10 mouse cellular contexts compared by ENCODE assay signal in genomic region chr7:127255008-127255407, GRCm38 (mm10). TPM values are rescaled to one million over a fixed set of nuclear protein-coding genes. Genes with fewer than 3 reads are reported as not detected.
DNase-seq lines count a peak whose midpoint lies in the region; ATAC-seq and TF ChIP-seq lines count a peak whose summit lies in the region.
"Had no signal": no experiment of that assay in that cellular context is flagged by ENCODE, and none has a peak within 500 bp of the region (broad histone marks: within the 10 kb centered on the region; RNA-seq: fewer than 3 reads in every experiment).

No protein-coding gene starts in this region.

- TF ChIP-seq CTCF in bone marrow macrophage, adult 2 months (IDR thresholded peaks at IDR 0.05; ENCODE audit: low read depth, low read length): no peak

- TF ChIP-seq POLR2A in bone marrow macrophage, adult 2 months (IDR thresholded peaks at IDR 0.05; ENCODE audit: borderline replicate concordance, low read depth, low read length): no peak

- no peaks in the 10 kb centered on the region for H3K9me3 ChIP-seq in heart, embryonic 15.5 days (replicated peaks)
- no peaks in the 10 kb centered on the region for H3K9me3 ChIP-seq in hindbrain, embryonic 13.5 days
- no peaks in the 10 kb centered on the region for H3K9me3 ChIP-seq in midbrain, embryonic 12.5 days
- H3K9me3 ChIP-seq: G1E had no signal

- no peaks in the 10 kb centered on the region for H3K27me3 ChIP-seq in heart, embryonic 15.5 days
- H3K27me3 ChIP-seq in hindbrain, embryonic 13.5 days: no peaks in the 10 kb centered on the region
- H3K27me3 ChIP-seq in midbrain, embryonic 12.5 days: no peaks in the 10 kb centered on the region

- H3K4me1 ChIP-seq in heart, embryonic 15.5 days (replicated peaks): peaks cover 26% of the 10 kb centered on the region
- peaks cover 19% of the 10 kb centered on the region; the same call in 1 of the 2 replicates for H3K4me1 ChIP-seq in bone marrow macrophage, adult 2 months (ENCODE audit: control insufficient read depth, insufficient read depth, low read length)
- H3K4me1 ChIP-seq in hindbrain, embryonic 13.5 days (replicated peaks): peaks cover 27% of the 10 kb centered on the region
- H3K4me1 ChIP-seq in midbrain, embryonic 12.5 days: peaks cover 25% of the 10 kb centered on the region

- DNase-seq in heart, adult 8-10 months (ENCODE audit: low spot score): no peak
- DNase-seq in gastrocnemius, postnatal 10 days: no peak
- DNase-seq in ovary, postnatal 36 days (ENCODE audit: low spot score): no peak
- no peak for DNase-seq in gastrocnemius, postnatal 25 days
- DNase-seq: right cerebral cortex, postnatal 4 days had no signal

- H3K36me3 ChIP-seq in heart, embryonic 15.5 days: peaks cover 10% of the 10 kb centered on the region; the same call in 1 of the 2 replicates
- H3K36me3 ChIP-seq in hindbrain, embryonic 13.5 days: peaks cover 12% of the 10 kb centered on the region
- H3K36me3 ChIP-seq in midbrain, embryonic 12.5 days: peaks cover 27% of the 10 kb centered on the region

- no peak for ATAC-seq in heart, embryonic 15.5 days (replicated peaks; ENCODE audit: insufficient number of reproducible peaks, insufficient read depth, low FRiP score, low read depth)
- ATAC-seq in hindbrain, embryonic 13.5 days (ENCODE audit: low FRiP score): no peak
- no peak for ATAC-seq in midbrain, embryonic 12.5 days (ENCODE audit: low FRiP score, low read depth)

- H3K9ac ChIP-seq in heart, embryonic 15.5 days: peak overlapping the region; percentile 75
- peak overlapping the region; percentile 82 for H3K9ac ChIP-seq in hindbrain, embryonic 13.5 days
- H3K9ac ChIP-seq in midbrain, embryonic 12.5 days (replicated peaks): peak overlapping the region; percentile 70

- 23% methylated on average over 4 of the region's 4 CpGs for WGBS in heart, embryonic 15.5 days
- WGBS in hindbrain, embryonic 13.5 days: 32% methylated on average over 4 of the region's 4 CpGs
- WGBS in midbrain, embryonic 12.5 days: 33% methylated on average over 4 of the region's 4 CpGs

- H3K4me2 ChIP-seq in heart, embryonic 15.5 days: peak overlapping the region; percentile 98
- peak overlapping the region; percentile 87 for H3K4me2 ChIP-seq in hindbrain, embryonic 13.5 days
- peak overlapping the region; percentile 85 for H3K4me2 ChIP-seq in midbrain, embryonic 12.5 days (replicated peaks)

- H3K27ac ChIP-seq in heart, embryonic 15.5 days: peak overlapping the region; percentile 85
- H3K27ac ChIP-seq in bone marrow macrophage, adult 2 months (ENCODE audit: insufficient read depth, low read depth, low read length): peak overlapping the region; percentile 59; the same call in 1 of the 2 replicates
- peak overlapping the region; percentile 94 for H3K27ac ChIP-seq in hindbrain, embryonic 13.5 days
- H3K27ac ChIP-seq in midbrain, embryonic 12.5 days (replicated peaks): peak overlapping the region; percentile 89

- H3K4me3 ChIP-seq in heart, embryonic 15.5 days: peak overlapping the region; percentile 69
- H3K4me3 ChIP-seq in bone marrow macrophage, adult 2 months (ENCODE audit: insufficient read depth, low read length): peak overlapping the region; percentile 62
- H3K4me3 ChIP-seq in hindbrain, embryonic 13.5 days: peak overlapping the region; percentile 56
- H3K4me3 ChIP-seq in midbrain, embryonic 12.5 days: peak overlapping the region; percentile 56

RNA-seq across cellular contexts. Expression of gene Dctpp1, which starts 5.5 kb away (rescaled TPM):
- 134 and 135 TPM in 2 replicates for polyA plus RNA-seq in heart, embryonic 15.5 days (2015; fragmentation: Nextera tagmentation; extraction: Ambion mirVana)
- total RNA-seq in heart, adult 8-10 months (2022): 10 to 100 TPM; 40.5 to 45.6 (median 40.9) TPM
- 25.6 and 27.3 TPM in 2 replicates for polyA plus RNA-seq in bone marrow macrophage, adult 2 months (2012; ENCODE audit: insufficient read depth, insufficient read length, missing spikeins)
- polyA plus RNA-seq in hindbrain, embryonic 13.5 days (2015; fragmentation: Nextera tagmentation; extraction: Ambion mirVana): 121 and 124 TPM in 2 replicates
- 165 and 174 TPM in 2 replicates for polyA plus RNA-seq in midbrain, embryonic 12.5 days (2016; fragmentation: Nextera tagmentation; extraction: Ambion mirVana)
- total RNA-seq in gastrocnemius, postnatal 10 days (2021): 10 to 100 TPM; 33.9 to 38.6 TPM
- 10 to 100 TPM; 26.5 to 28.7 TPM for total RNA-seq in gastrocnemius, postnatal 25 days (2021)

RNA-seq across cellular contexts. Expression of gene Zfp771, which starts 10.9 kb away (rescaled TPM):
- 32.0 and 38.8 TPM in 2 replicates for polyA plus RNA-seq in heart, embryonic 15.5 days (2015; fragmentation: Nextera tagmentation; extraction: Ambion mirVana)
- total RNA-seq in heart, adult 8-10 months (2022): 10 to 100 TPM; 15.3 to 21.7 (median 17.1) TPM
- 10.9 and 12.4 TPM in 2 replicates for polyA plus RNA-seq in bone marrow macrophage, adult 2 months (2012; ENCODE audit: insufficient read depth, insufficient read length, missing spikeins)
- polyA plus RNA-seq in hindbrain, embryonic 13.5 days (2015; fragmentation: Nextera tagmentation; extraction: Ambion mirVana): 54.4 and 57.4 TPM in 2 replicates
- polyA plus RNA-seq in midbrain, embryonic 12.5 days (2016; fragmentation: Nextera tagmentation; extraction: Ambion mirVana): 55.0 and 62.0 TPM in 2 replicates
- 10 to 100 TPM; 18.6 to 20.9 TPM for total RNA-seq in gastrocnemius, postnatal 10 days (2021)
- 10 to 100 TPM; 15.8 to 16.8 TPM for total RNA-seq in gastrocnemius, postnatal 25 days (2021)

RNA-seq across cellular contexts. Expression of gene Sephs2, which starts 18.8 kb away (rescaled TPM):
- 51.9 and 54.8 TPM in 2 replicates for polyA plus RNA-seq in heart, embryonic 15.5 days (2015; fragmentation: Nextera tagmentation; extraction: Ambion mirVana)
- 10 to 100 TPM; 24.2 to 31.6 (median 31.0) TPM for total RNA-seq in heart, adult 8-10 months (2022)
- 72.2 and 77.0 TPM in 2 replicates for polyA plus RNA-seq in bone marrow macrophage, adult 2 months (2012; ENCODE audit: insufficient read depth, insufficient read length, missing spikeins)
- 59.7 and 60.7 TPM in 2 replicates for polyA plus RNA-seq in hindbrain, embryonic 13.5 days (2015; fragmentation: Nextera tagmentation; extraction: Ambion mirVana)
- 71.4 and 72.7 TPM in 2 replicates for polyA plus RNA-seq in midbrain, embryonic 12.5 days (2016; fragmentation: Nextera tagmentation; extraction: Ambion mirVana)
- total RNA-seq in gastrocnemius, postnatal 10 days (2021): 10 to 100 TPM; 19.5 to 20.5 TPM
- 10 to 100 TPM; 28.6 to 30.7 TPM for total RNA-seq in gastrocnemius, postnatal 25 days (2021)

RNA-seq across cellular contexts. Expression of gene Sept1, which starts 22.1 kb away (rescaled TPM):
- 22.8 and 33.9 TPM in 2 replicates for polyA plus RNA-seq in heart, embryonic 15.5 days (2015; fragmentation: Nextera tagmentation; extraction: Ambion mirVana)
- 1 to 10 TPM; 2.1 to 3.9 (median 2.6) TPM for total RNA-seq in heart, adult 8-10 months (2022)
- 2.9 and 5.8 TPM in 2 replicates for polyA plus RNA-seq in bone marrow macrophage, adult 2 months (2012; ENCODE audit: insufficient read depth, insufficient read length, missing spikeins)
- polyA plus RNA-seq in hindbrain, embryonic 13.5 days (2015; fragmentation: Nextera tagmentation; extraction: Ambion mirVana): 21.8 and 23.1 TPM in 2 replicates
- polyA plus RNA-seq in midbrain, embryonic 12.5 days (2016; fragmentation: Nextera tagmentation; extraction: Ambion mirVana): 38.6 and 41.1 TPM in 2 replicates
- total RNA-seq in gastrocnemius, postnatal 10 days (2021): 1 to 10 TPM; 6.9 to 7.5 TPM
- 1 to 10 TPM; 1.5 to 1.7 TPM for total RNA-seq in gastrocnemius, postnatal 25 days (2021)

RNA-seq across cellular contexts. Expression of gene Zfp553, which starts 22.1 kb away (rescaled TPM):
- polyA plus RNA-seq in heart, embryonic 15.5 days (2015; fragmentation: Nextera tagmentation; extraction: Ambion mirVana): 17.8 and 23.7 TPM in 2 replicates
- total RNA-seq in heart, adult 8-10 months (2022): 1 to 10 TPM; 5.2 to 6.4 (median 5.8) TPM
- polyA plus RNA-seq in bone marrow macrophage, adult 2 months (2012; ENCODE audit: insufficient read depth, insufficient read length, missing spikeins): 6.5 and 6.8 TPM in 2 replicates
- 58.8 and 61.9 TPM in 2 replicates for polyA plus RNA-seq in hindbrain, embryonic 13.5 days (2015; fragmentation: Nextera tagmentation; extraction: Ambion mirVana)
- 79.4 and 82.0 TPM in 2 replicates for polyA plus RNA-seq in midbrain, embryonic 12.5 days (2016; fragmentation: Nextera tagmentation; extraction: Ambion mirVana)
- total RNA-seq in gastrocnemius, postnatal 10 days (2021): 1 to 10 TPM; 5.5 to 7.3 TPM
- total RNA-seq in gastrocnemius, postnatal 25 days (2021): 1 to 10 TPM; 4.0 to 4.2 TPM
